Mouse (Mus musculus): Measurements from ENCODE around the gene Gm49342. TPM values are rescaled to one million over a fixed set of nuclear protein-coding genes. Genes with fewer than 3 reads are reported as not detected.
A peak's percentile ranks its signal among the peaks of the same experiment; 100 is the strongest.

Gm49342 gene
- polyA plus RNA-seq, 1 experiment from 2014 or later, result not detected

GRCm38 (mm10) chr14:51007914-51008713, 63.8 kb downstream of the Gm49342 start:
- no peak overlapping the region for H3K27ac ChIP-seq (replicated peaks; ENCODE audit: low read depth, low read length)

GRCm38 (mm10) chr14:51008781-51009180, 64.5 kb downstream of the Gm49342 start:
- DNase-seq (ENCODE audit: low spot score) (peak; percentile 12), ATAC-seq (ENCODE audit: insufficient number of reproducible peaks, low FRiP score, low TSS enrichment, low read depth) (no peak)
- Histone ChIP-seq H3K9me3 (ENCODE audit: control insufficient read depth, low read length) (no peaks in the 10 kb centered on the region), H3K27me3 (ENCODE audit: control insufficient read depth, insufficient read depth, low read length) (no peaks in the 10 kb centered on the region), H3K4me3 (ENCODE audit: low read depth, low read length) (no peak overlapping the region), H3K4me2 (ENCODE audit: low read depth, severe bottlenecking) (no peak overlapping the region), H3K9ac (ENCODE audit: low read length) (no peak overlapping the region), H3K27ac (replicated peaks; ENCODE audit: low read depth, low read length) (no peak overlapping the region), H3K4me1 (ENCODE audit: control insufficient read depth, insufficient read depth, low read length) (no peaks in the 10 kb centered on the region), H3K36me3 (ENCODE audit: control insufficient read depth, insufficient read depth, low read length) (no peaks in the 10 kb centered on the region)
- WGBS, result 83% methylated on average over 4 of the region's 4 CpGs

More at GRCm38 (mm10) chr14:51007914-51008713, 63.8 kb downstream of the Gm49342 start:
- Histone ChIP-seq H3K27me3 (ENCODE audit: control insufficient read depth, insufficient read depth, low read length) (no peaks in the 10 kb centered on the region), H3K4me2 (ENCODE audit: low read depth, severe bottlenecking) (no peak overlapping the region), H3K4me1 (ENCODE audit: control insufficient read depth, insufficient read depth, low read length) (no peaks in the 10 kb centered on the region), H3K9ac (ENCODE audit: low read length) (no peak overlapping the region), H3K4me3 (ENCODE audit: low read depth, low read length) (no peak overlapping the region), H3K36me3 (ENCODE audit: control insufficient read depth, insufficient read depth, low read length) (no peaks in the 10 kb centered on the region), H3K9me3 (ENCODE audit: control insufficient read depth, low read length) (no peaks in the 10 kb centered on the region)
- peak; percentile 9 for DNase-seq (ENCODE audit: low spot score)
- no peak for ATAC-seq (ENCODE audit: insufficient number of reproducible peaks, low FRiP score, low TSS enrichment, low read depth)
- WGBS, result 82% methylated on average over 13 of the region's 13 CpGs

- Histone ChIP-seq H3K27me3 (ENCODE audit: control insufficient read depth, insufficient read depth, low read length) (no peaks in the 10 kb centered on the region), H3K4me3 (ENCODE audit: low read depth, low read length) (no peak overlapping the region), H3K9me3 (ENCODE audit: control insufficient read depth, low read length) (no peaks in the 10 kb centered on the region), H3K36me3 (ENCODE audit: control insufficient read depth, insufficient read depth, low read length) (no peaks in the 10 kb centered on the region), H3K4me2 (ENCODE audit: low read depth, severe bottlenecking) (no peak overlapping the region), H3K4me1 (ENCODE audit: control insufficient read depth, insufficient read depth, low read length) (no peaks in the 10 kb centered on the region), H3K9ac (ENCODE audit: low read length) (no peak overlapping the region), H3K27ac (replicated peaks; ENCODE audit: low read depth, low read length) (no peak overlapping the region)
- no peak for ATAC-seq (ENCODE audit: insufficient number of reproducible peaks, low FRiP score, low TSS enrichment, low read depth)
- 82% methylated on average over 6 of the region's 6 CpGs for WGBS
- DNase-seq (ENCODE audit: low spot score), result no peak
Measured at GRCm38 (mm10) chr14:51009572-51009971, 65.3 kb downstream of the Gm49342 start.

Other genes with a start within 250 kb of the Gm49342 start
- not detected in 2 replicates for gene Olfr748, start 237.1 kb upstream of the Gm49342 start, polyA plus RNA-seq (2014; fragmentation: Nextera tagmentation; extraction: Ambion mirVana)
- not detected in 2 replicates for gene Olfr749, start 199.4 kb upstream of the Gm49342 start, polyA plus RNA-seq (2014; fragmentation: Nextera tagmentation; extraction: Ambion mirVana)
- 79.5 and 85.3 TPM in 2 replicates for gene Ttc5, start 159.0 kb upstream of the Gm49342 start, polyA plus RNA-seq (2014; fragmentation: Nextera tagmentation; extraction: Ambion mirVana)
- not detected in 2 replicates for gene Ccnb1ip1, start 136.8 kb upstream of the Gm49342 start, polyA plus RNA-seq (2014; fragmentation: Nextera tagmentation; extraction: Ambion mirVana)
- 71.6 and 79.9 TPM in 2 replicates for gene Parp2, start 136.7 kb upstream of the Gm49342 start, polyA plus RNA-seq (2014; fragmentation: Nextera tagmentation; extraction: Ambion mirVana)
- 5.2 and 6.2 TPM in 2 replicates for gene Tep1, start 74.0 kb upstream of the Gm49342 start, polyA plus RNA-seq (2014; fragmentation: Nextera tagmentation; extraction: Ambion mirVana)
- 0.08 TPM in 1 of 2 replicates, not detected in the other for gene Klhl33, start 47.0 kb upstream of the Gm49342 start, polyA plus RNA-seq (2014; fragmentation: Nextera tagmentation; extraction: Ambion mirVana)
- gene Osgep, start 19.6 kb upstream of the Gm49342 start, polyA plus RNA-seq (2014; fragmentation: Nextera tagmentation; extraction: Ambion mirVana), result 173 and 186 TPM in 2 replicates
- 447 and 466 TPM in 2 replicates for gene Apex1, start 19.5 kb upstream of the Gm49342 start, polyA plus RNA-seq (2014; fragmentation: Nextera tagmentation; extraction: Ambion mirVana)
- 47.3 and 52.8 TPM in 2 replicates for gene Pip4p1, start 13.7 kb upstream of the Gm49342 start, polyA plus RNA-seq (2014; fragmentation: Nextera tagmentation; extraction: Ambion mirVana)
- 78.4 and 86.1 TPM in 2 replicates for gene Pnp, start 13.4 kb upstream of the Gm49342 start, polyA plus RNA-seq (2014; fragmentation: Nextera tagmentation; extraction: Ambion mirVana)
- gene Pnp2, start 11.5 kb downstream of the Gm49342 start, polyA plus RNA-seq (2014; fragmentation: Nextera tagmentation; extraction: Ambion mirVana), result 0.34 and 0.84 TPM in 2 replicates
- not detected in 2 replicates for gene Rnase10, start 63.2 kb downstream of the Gm49342 start, polyA plus RNA-seq (2014; fragmentation: Nextera tagmentation; extraction: Ambion mirVana)
- not detected in 2 replicates for gene Rnase9, start 97.4 kb downstream of the Gm49342 start, polyA plus RNA-seq (2014; fragmentation: Nextera tagmentation; extraction: Ambion mirVana)
- gene Rnase11, start 105.6 kb downstream of the Gm49342 start, polyA plus RNA-seq (2014; fragmentation: Nextera tagmentation; extraction: Ambion mirVana), result not detected in 2 replicates
- gene Rnase12, start 113.1 kb downstream of the Gm49342 start, polyA plus RNA-seq (2014; fragmentation: Nextera tagmentation; extraction: Ambion mirVana), result not detected in 2 replicates
- not detected in 2 replicates for gene Olfr750, start 129.9 kb downstream of the Gm49342 start, polyA plus RNA-seq (2014; fragmentation: Nextera tagmentation; extraction: Ambion mirVana)
- gene Rnase4, start 146.6 kb downstream of the Gm49342 start, polyA plus RNA-seq (2014; fragmentation: Nextera tagmentation; extraction: Ambion mirVana), result 7.1 and 8.8 TPM in 2 replicates
- gene Ang, start 146.6 kb downstream of the Gm49342 start, polyA plus RNA-seq (2014; fragmentation: Nextera tagmentation; extraction: Ambion mirVana), result 1.9 and 2.2 TPM in 2 replicates
- gene Eddm3b, start 169.9 kb downstream of the Gm49342 start, polyA plus RNA-seq (2014; fragmentation: Nextera tagmentation; extraction: Ambion mirVana), result not detected in 2 replicates
- gene Rnase6, start 179.4 kb downstream of the Gm49342 start, polyA plus RNA-seq (2014; fragmentation: Nextera tagmentation; extraction: Ambion mirVana), result 0.20 and 0.41 TPM in 2 replicates
- gene Rnase1, start 202.3 kb downstream of the Gm49342 start, polyA plus RNA-seq (2014; fragmentation: Nextera tagmentation; extraction: Ambion mirVana), result 0.20 TPM in 1 of 2 replicates, not detected in the other
- not detected in 2 replicates for gene Rnase2b, start 217.7 kb downstream of the Gm49342 start, polyA plus RNA-seq (2014; fragmentation: Nextera tagmentation; extraction: Ambion mirVana)

Data from limb, embryonic 11.5 days (tissue).